Mouse (Mus musculus): ENCODE measurements at regions not wholly inside any gene's neighbourhood (a gene's known extent, or its start where the extent isn't known, plus 50 kb on each side); places are given as distances from the start of the nearest gene placed in this dataset.
"Not testable (repeated sequence)": the region's sequence is repeated elsewhere in the genome, so short reads cannot be mapped to it uniquely, and the experiment has no call there.

- WGBS (ENCODE audit: insufficient replicate concordance) = 11% methylated on average over 11 of the region's 11 CpGs
- no peaks in the 10 kb centered on the region for H3K27me3 ChIP-seq
- no peak overlapping the region for H3K27ac ChIP-seq (replicated peaks)
- no peak overlapping the region for H3K4me2 ChIP-seq
- H3K4me1 ChIP-seq (replicated peaks) = no peaks in the 10 kb centered on the region
- ATAC-seq (ENCODE audit: insufficient read depth) = no peak
- no peak overlapping the region for H3K4me3 ChIP-seq (replicated peaks)
- no peaks in the 10 kb centered on the region for H3K36me3 ChIP-seq (replicated peaks)
- no peaks in the 10 kb centered on the region for H3K9me3 ChIP-seq (replicated peaks)
- H3K9ac ChIP-seq = no peak overlapping the region
These were observed 299.4 kb downstream of the Nkx6-1 start for GRCm38 (mm10) chr5:101365364-101365763.

GRCm38 (mm10) chr5:101359986-101360385, 304.8 kb downstream of the Nkx6-1 start:
- Histone ChIP-seq H3K27me3 (no peaks in the 10 kb centered on the region), H3K9me3 (replicated peaks) (no peaks in the 10 kb centered on the region), H3K9ac (no peak overlapping the region), H3K36me3 (replicated peaks) (no peaks in the 10 kb centered on the region), H3K4me1 (replicated peaks) (no peaks in the 10 kb centered on the region), H3K4me2 (no peak overlapping the region), H3K27ac (replicated peaks) (no peak overlapping the region), H3K4me3 (replicated peaks) (no peak overlapping the region)
- 61% methylated on average over 6 of the region's 6 CpGs for WGBS (ENCODE audit: insufficient replicate concordance)
- ATAC-seq (ENCODE audit: insufficient read depth) = no peak

GRCm38 (mm10) chr5:101345406-101345805, 319.4 kb downstream of the Nkx6-1 start:
- 55% methylated on average over 3 of the region's 3 CpGs for WGBS (ENCODE audit: insufficient replicate concordance)
- H3K4me1 ChIP-seq (replicated peaks) = no peaks in the 10 kb centered on the region
- H3K9me3 ChIP-seq (replicated peaks) = no peaks in the 10 kb centered on the region
- ATAC-seq (ENCODE audit: insufficient read depth) = no peak
- no peak overlapping the region for H3K9ac ChIP-seq
- H3K4me2 ChIP-seq = no peak overlapping the region
- no peak overlapping the region for H3K4me3 ChIP-seq (replicated peaks)
- no peaks in the 10 kb centered on the region for H3K36me3 ChIP-seq (replicated peaks)
- no peak overlapping the region for H3K27ac ChIP-seq (replicated peaks)
- no peaks in the 10 kb centered on the region for H3K27me3 ChIP-seq

- H3K36me3 ChIP-seq (replicated peaks); H3K4me3 ChIP-seq (replicated peaks); H3K4me2 ChIP-seq; H3K9ac ChIP-seq; H3K9me3 ChIP-seq (replicated peaks); H3K4me1 ChIP-seq (replicated peaks); ATAC-seq (ENCODE audit: insufficient read depth); H3K27me3 ChIP-seq; H3K27ac ChIP-seq (replicated peaks): not testable (repeated sequence)
- 69% methylated on average over 1 of the region's 1 CpGs for WGBS (ENCODE audit: insufficient replicate concordance)
These were observed 328.4 kb downstream of the Nkx6-1 start for GRCm38 (mm10) chr5:101336361-101336760.

GRCm38 (mm10) chr5:101331825-101332224, 333.0 kb downstream of the Nkx6-1 start:
- H3K27me3 ChIP-seq = no peaks in the 10 kb centered on the region
- H3K27ac ChIP-seq (replicated peaks) = no peak overlapping the region
- H3K9ac ChIP-seq = no peak overlapping the region
- WGBS (ENCODE audit: insufficient replicate concordance) = 78% methylated on average over 10 of the region's 10 CpGs
- no peaks in the 10 kb centered on the region for H3K4me1 ChIP-seq (replicated peaks)
- no peak for ATAC-seq (ENCODE audit: insufficient read depth)
- H3K4me2 ChIP-seq = no peak overlapping the region
- no peak overlapping the region for H3K4me3 ChIP-seq (replicated peaks)
- no peaks in the 10 kb centered on the region for H3K36me3 ChIP-seq (replicated peaks)
- no peaks in the 10 kb centered on the region for H3K9me3 ChIP-seq (replicated peaks)

GRCm38 (mm10) chr5:101326122-101326521, 338.7 kb downstream of the Nkx6-1 start:
- ATAC-seq (ENCODE audit: insufficient read depth) = no peak
- no peaks in the 10 kb centered on the region for H3K27me3 ChIP-seq
- no peak overlapping the region for H3K27ac ChIP-seq (replicated peaks)
- H3K9me3 ChIP-seq (replicated peaks) = no peaks in the 10 kb centered on the region
- no peak overlapping the region for H3K4me3 ChIP-seq (replicated peaks)
- no peaks in the 10 kb centered on the region for H3K4me1 ChIP-seq (replicated peaks)
- 24% methylated on average over 4 of the region's 4 CpGs for WGBS (ENCODE audit: insufficient replicate concordance)
- H3K4me2 ChIP-seq = no peak overlapping the region
- H3K9ac ChIP-seq = no peak overlapping the region
- no peaks in the 10 kb centered on the region for H3K36me3 ChIP-seq (replicated peaks)

- WGBS (ENCODE audit: insufficient replicate concordance) = 23% methylated on average over 20 of the region's 20 CpGs
- no peaks in the 10 kb centered on the region for H3K9me3 ChIP-seq (replicated peaks)
- no peak overlapping the region for H3K27ac ChIP-seq (replicated peaks)
- H3K9ac ChIP-seq = no peak overlapping the region
- no peaks in the 10 kb centered on the region for H3K4me1 ChIP-seq (replicated peaks)
- no peak for ATAC-seq (ENCODE audit: insufficient read depth)
- H3K4me3 ChIP-seq (replicated peaks) = no peak overlapping the region
- no peaks in the 10 kb centered on the region for H3K27me3 ChIP-seq
- H3K36me3 ChIP-seq (replicated peaks) = no peaks in the 10 kb centered on the region
- H3K4me2 ChIP-seq = no peak overlapping the region
These were observed 341.5 kb downstream of the Nkx6-1 start for GRCm38 (mm10) chr5:101323041-101323950.

GRCm38 (mm10) chr5:101299986-101300385, 364.8 kb downstream of the Nkx6-1 start:
- no peaks in the 10 kb centered on the region for H3K36me3 ChIP-seq (replicated peaks)

GRCm38 (mm10) chr5:101298411-101298810, 366.4 kb downstream of the Nkx6-1 start:
- Histone ChIP-seq H3K9me3 (replicated peaks) (0 out of 2 replicates have a peak, but pooled peaks cover 4% of the 10 kb centered on the region), H3K27ac (replicated peaks) (no peak overlapping the region), H3K4me3 (replicated peaks) (no peak overlapping the region), H3K36me3 (replicated peaks) (no peaks in the 10 kb centered on the region), H3K4me1 (replicated peaks) (no peaks in the 10 kb centered on the region), H3K27me3 (no peaks in the 10 kb centered on the region), H3K4me2 (no peak overlapping the region), H3K9ac (no peak overlapping the region)
- 43% methylated on average over 4 of the region's 4 CpGs for WGBS (ENCODE audit: insufficient replicate concordance)
- no peak for ATAC-seq (ENCODE audit: insufficient read depth)

More at GRCm38 (mm10) chr5:101299986-101300385, 364.8 kb downstream of the Nkx6-1 start:
- Histone ChIP-seq H3K9ac (no peak overlapping the region), H3K4me3 (replicated peaks) (no peak overlapping the region), H3K4me2 (no peak overlapping the region), H3K27ac (replicated peaks) (no peak overlapping the region), H3K27me3 (no peaks in the 10 kb centered on the region), H3K9me3 (replicated peaks) (0 out of 2 replicates have a peak, but pooled peaks cover 4% of the 10 kb centered on the region), H3K4me1 (replicated peaks) (no peaks in the 10 kb centered on the region)
- WGBS (ENCODE audit: insufficient replicate concordance) = 62% methylated on average over 6 of the region's 6 CpGs
- no peak for ATAC-seq (ENCODE audit: insufficient read depth)

- Histone ChIP-seq H3K4me1 (replicated peaks) (no peaks in the 10 kb centered on the region), H3K4me3 (replicated peaks) (no peak overlapping the region), H3K9ac (no peak overlapping the region), H3K27ac (replicated peaks) (no peak overlapping the region), H3K4me2 (no peak overlapping the region), H3K9me3 (replicated peaks) (0 out of 2 replicates have a peak, but pooled peaks cover 4% of the 10 kb centered on the region), H3K36me3 (replicated peaks) (no peaks in the 10 kb centered on the region), H3K27me3 (no peaks in the 10 kb centered on the region)
- 47% methylated on average over 5 of the region's 5 CpGs for WGBS (ENCODE audit: insufficient replicate concordance)
- ATAC-seq (ENCODE audit: insufficient read depth) = no peak
These were observed 367.2 kb downstream of the Nkx6-1 start for GRCm38 (mm10) chr5:101297511-101298102.

- Histone ChIP-seq H3K36me3 (replicated peaks) (no peaks in the 10 kb centered on the region), H3K9me3 (replicated peaks) (0 out of 2 replicates have a peak, but pooled peaks cover 4% of the 10 kb centered on the region), H3K9ac (no peak overlapping the region), H3K4me3 (replicated peaks) (no peak overlapping the region), H3K27ac (replicated peaks) (no peak overlapping the region), H3K4me1 (replicated peaks) (no peaks in the 10 kb centered on the region), H3K4me2 (no peak overlapping the region), H3K27me3 (no peaks in the 10 kb centered on the region)
- ATAC-seq (ENCODE audit: insufficient read depth) = no peak
- 54% methylated on average over 7 of the region's 7 CpGs for WGBS (ENCODE audit: insufficient replicate concordance)
These were observed 368.9 kb downstream of the Nkx6-1 start for GRCm38 (mm10) chr5:101295941-101296340.
